Mouse (Mus musculus) retina, embryonic 14.5 days (tissue): ENCODE measurements around the gene Prl2b1.

Experiments used
- DNase-seq: peaks from one replicate; pipeline ENCODE4 v3.0.0-alpha.2; 2015; ENCODE audit warnings: low spot score

Gene Prl2b1

DNA sequence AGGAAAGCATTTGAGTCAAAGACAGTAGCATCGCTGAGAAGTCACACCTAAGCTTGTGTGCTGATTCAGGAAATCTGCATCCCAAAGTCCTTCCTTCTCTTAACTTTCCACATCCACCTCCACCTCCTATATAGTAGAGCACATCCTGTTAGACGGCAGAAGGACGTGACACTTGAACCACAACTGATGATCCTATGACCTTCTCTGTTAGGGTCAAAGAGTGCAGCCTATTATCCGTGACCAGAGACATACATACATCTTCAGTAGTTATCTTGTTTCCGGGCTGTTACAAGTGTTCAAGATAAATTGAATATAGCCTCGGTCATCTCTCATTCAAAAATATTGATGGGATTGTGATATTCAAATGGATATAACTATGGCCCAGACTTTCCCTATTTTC, at the start of gene Prl2b1:
Prl2b1 (minus strand) TSS at position 101 of the 400 bp plus-strand sequence.
- no peak for DNase-seq

GRCm38 (mm10) chr13:27438588-27438987, 47.9 kb upstream of the Prl2b1 start, which contains the start of gene Prl8a6:
Gene Prl8a6 (minus strand): TSS chr13:27438688.
- DNase-seq: no peak

DNA sequence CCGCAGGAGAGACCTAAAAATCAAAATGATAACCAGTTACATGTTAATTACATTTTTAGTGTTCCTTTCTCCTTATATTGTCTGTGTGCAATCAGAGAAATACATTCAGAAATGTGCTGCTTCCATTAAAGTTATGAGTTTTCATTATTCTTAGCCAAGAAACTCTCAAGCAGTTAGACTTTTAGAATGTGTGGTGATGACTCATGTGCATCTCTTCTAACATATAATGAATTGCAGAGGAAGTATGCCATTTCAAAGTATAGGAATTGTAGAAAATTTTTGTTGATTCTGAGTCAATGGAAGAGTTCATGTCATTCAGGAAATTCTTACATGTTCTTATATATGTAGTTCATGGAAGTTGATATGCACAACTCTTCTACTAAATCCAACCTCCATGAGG, 42.5 kb upstream of the Prl2b1 start:
- DNase-seq: no peak

DNA sequence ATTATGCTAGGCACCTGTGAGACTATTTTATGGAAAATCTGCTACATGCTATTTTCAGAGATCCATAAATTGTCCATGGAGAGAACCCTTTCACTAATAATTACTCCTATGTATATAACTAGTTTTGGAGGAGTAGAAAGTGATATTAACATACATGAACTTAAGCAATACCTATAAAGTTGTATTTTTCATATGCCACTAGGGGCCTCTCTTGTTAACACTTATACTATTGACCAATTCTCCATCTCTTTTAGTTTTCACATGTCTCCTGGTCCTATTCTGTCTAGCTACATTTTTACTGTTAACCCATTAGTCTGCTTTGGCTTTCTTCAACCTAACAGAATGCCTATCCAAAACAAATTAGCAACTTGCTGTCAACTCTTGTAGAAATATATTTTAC, 23.0 kb upstream of the Prl2b1 start:
- no peak for DNase-seq

GRCm38 (mm10) chr13:27399061-27399724, 8.5 kb upstream of the Prl2b1 start:
- peak; percentile 70 for DNase-seq

- no peak for DNase-seq
Observed at GRCm38 (mm10) chr13:27345373-27345772, 45.3 kb downstream of the Prl2b1 start, which contains the start of gene Prl8a2. Gene Prl8a2 (plus strand): TSS chr13:27345673.

- no peak for DNase-seq
Observed at GRCm38 (mm10) chr13:27342733-27343275, 47.8 kb downstream of the Prl2b1 start.

GRCm38 (mm10) chr13:27334989-27335388, 55.7 kb downstream of the Prl2b1 start:
- DNase-seq: no peak
